In the genomic region with DNA sequence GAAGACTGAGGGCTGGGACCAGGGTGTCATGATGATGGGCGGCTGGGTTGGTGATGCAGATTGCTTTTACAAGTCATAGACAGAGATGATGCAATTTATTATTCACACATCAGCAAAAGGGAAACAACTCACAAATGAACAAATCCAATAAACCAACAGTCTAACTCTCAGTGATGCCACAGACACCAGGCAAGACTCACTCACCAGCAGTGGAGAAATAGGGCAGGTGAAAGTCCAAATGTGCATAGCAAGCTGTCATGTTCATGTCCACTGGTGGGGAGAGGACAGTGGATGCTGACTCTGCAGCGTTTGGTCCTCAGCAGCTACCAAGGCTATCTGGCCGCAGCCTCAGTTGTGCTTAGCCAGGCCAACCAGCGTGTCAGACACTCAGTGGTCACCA, we compare ENCODE assay signal across 26 mouse cellular contexts. TPM values are rescaled to one million over a fixed set of nuclear protein-coding genes. Genes with fewer than 3 reads are reported as not detected.
DNase-seq lines count a peak whose midpoint lies in the region; ATAC-seq and TF ChIP-seq lines count a peak whose summit lies in the region.
"Had no signal": no experiment of that assay in that cellular context is flagged by ENCODE, and none has a peak within 500 bp of the region (broad histone marks: within the 10 kb centered on the region; RNA-seq: fewer than 3 reads in every experiment).

No protein-coding gene starts in this region.

- no peaks in the 10 kb centered on the region for H3K27me3 ChIP-seq in kidney, adult 2 months (replicated peaks; ENCODE audit: control insufficient read depth, insufficient read depth, low read length)
- no peaks in the 10 kb centered on the region for H3K27me3 ChIP-seq in liver, adult 2 months (ENCODE audit: control insufficient read depth, insufficient read depth, low read length)
- no peaks in the 10 kb centered on the region for H3K27me3 ChIP-seq in liver, embryonic 12.5 days (replicated peaks)
- H3K27me3 ChIP-seq in midbrain, embryonic 10.5 days (ENCODE audit: low read depth, poor library complexity, severe bottlenecking) = no peaks in the 10 kb centered on the region; the same call in 1 of the 2 replicates
- no peaks in the 10 kb centered on the region for H3K27me3 ChIP-seq in midbrain, embryonic 16.5 days (ENCODE audit: control insufficient read depth, insufficient read depth, low read depth, low read length)
- H3K27me3 ChIP-seq: embryonic facial prominence, embryonic 13.5 days; embryonic facial prominence, embryonic 15.5 days; forebrain, embryonic 13.5 days had no signal

- WGBS in kidney, adult 2 months = 65% methylated on average over 4 of the region's 4 CpGs
- 35% methylated on average over 4 of the region's 4 CpGs for whole genome bisulfite sequencing in liver, adult 2 months
- 63% methylated on average over 4 of the region's 4 CpGs for WGBS in liver, embryonic 12.5 days (ENCODE audit: insufficient replicate concordance)
- WGBS in midbrain, embryonic 10.5 days = 95% methylated on average over 4 of the region's 4 CpGs
- WGBS in midbrain, embryonic 16.5 days = 91% methylated on average over 4 of the region's 4 CpGs

- peak; percentile 25 for DNase-seq in kidney, adult 2 months
- DNase-seq in kidney, adult 8-10 months = no peak
- peak; percentile 91 for DNase-seq in liver, adult 2 months (ENCODE audit: extremely low read depth, low read depth, low spot score)
- no peak for DNase-seq in midbrain, embryonic 10.5 days (ENCODE audit: low spot score)
- DNase-seq: cerebellum, adult 11 months; cerebellum, adult 18-20 months; cerebellum, adult 8-10 months; cerebellum, adult 9-11 months; cerebellum, postnatal 14 days; cerebellum, postnatal 36 days; embryo, embryonic 11 days had no signal

- TF ChIP-seq POLR2A in kidney, adult 2 months (IDR thresholded peaks at IDR 0.05; ENCODE audit: low read depth, low read length) = no peak
- no peak for TF ChIP-seq POLR2A in liver, adult 2 months (IDR thresholded peaks at IDR 0.05; ENCODE audit: extremely low read depth, insufficient read depth, low read length)

- H3K9me3 ChIP-seq in liver, embryonic 12.5 days (replicated peaks) = no peaks in the 10 kb centered on the region
- no peaks in the 10 kb centered on the region for H3K9me3 ChIP-seq in midbrain, embryonic 10.5 days (replicated peaks)
- H3K9me3 ChIP-seq in midbrain, embryonic 16.5 days (replicated peaks; ENCODE audit: control insufficient read depth, low read length, poor library complexity, severe bottlenecking) = no peaks in the 10 kb centered on the region
- H3K9me3 ChIP-seq: embryonic facial prominence, embryonic 13.5 days; embryonic facial prominence, embryonic 15.5 days; forebrain, embryonic 13.5 days had no signal

- H3K36me3 ChIP-seq in kidney, adult 2 months (ENCODE audit: control insufficient read depth, insufficient read depth, low read length) = no peaks in the 10 kb centered on the region
- no peaks in the 10 kb centered on the region for H3K36me3 ChIP-seq in liver, adult 2 months (ENCODE audit: control insufficient read depth, insufficient read depth, low read length)
- H3K36me3 ChIP-seq in liver, embryonic 12.5 days = no peaks in the 10 kb centered on the region
- no peaks in the 10 kb centered on the region for H3K36me3 ChIP-seq in midbrain, embryonic 10.5 days
- no peaks in the 10 kb centered on the region for H3K36me3 ChIP-seq in midbrain, embryonic 16.5 days (ENCODE audit: control insufficient read depth, insufficient read depth, low read length)
- H3K36me3 ChIP-seq: embryonic facial prominence, embryonic 13.5 days; embryonic facial prominence, embryonic 15.5 days had no signal

- no peak for ATAC-seq in liver, embryonic 12.5 days
- ATAC-seq in midbrain, embryonic 16.5 days = no peak
- ATAC-seq: forebrain, embryonic 13.5 days; forebrain, embryonic 16.5 days had no signal

- H3K4me1 ChIP-seq in kidney, adult 2 months (ENCODE audit: control insufficient read depth, insufficient read depth, low read length) = peaks cover 3% of the 10 kb centered on the region; the same call in 1 of the 2 replicates
- peaks cover 8% of the 10 kb centered on the region for H3K4me1 ChIP-seq in liver, adult 2 months (ENCODE audit: control insufficient read depth, insufficient read depth, low read length)
- no peaks in the 10 kb centered on the region for H3K4me1 ChIP-seq in liver, embryonic 12.5 days
- peaks cover 25% of the 10 kb centered on the region for H3K4me1 ChIP-seq in midbrain, embryonic 10.5 days
- peaks cover 13% of the 10 kb centered on the region for H3K4me1 ChIP-seq in midbrain, embryonic 16.5 days (ENCODE audit: control insufficient read depth, insufficient read depth, low read length)

- H3K9ac ChIP-seq in liver, adult 2 months (ENCODE audit: low read depth, low read length) = no peak overlapping the region; the same call in 1 of the 2 replicates
- no peak overlapping the region for H3K9ac ChIP-seq in liver, embryonic 12.5 days
- no peak overlapping the region for H3K9ac ChIP-seq in midbrain, embryonic 16.5 days (ENCODE audit: low read depth, low read length)
- H3K9ac ChIP-seq: embryonic facial prominence, embryonic 13.5 days; embryonic facial prominence, embryonic 15.5 days; forebrain, embryonic 13.5 days had no signal

- no peak for TF ChIP-seq CTCF in kidney, adult 2 months (conservative IDR thresholded peaks at IDR 0.05; ENCODE audit: insufficient read depth, insufficient read length, low read depth, low read length)
- no peak for TF ChIP-seq CTCF in liver, adult 2 months (IDR thresholded peaks at IDR 0.05; ENCODE audit: low read depth, low read length)

- no peaks in the 10 kb centered on the region for H3K79me2 ChIP-seq in liver, adult 2 months (ENCODE audit: control insufficient read depth, insufficient read depth, low read length)

- H3K4me3 ChIP-seq in kidney, adult 2 months (ENCODE audit: insufficient read depth, low read depth, low read length) = no peak overlapping the region
- no peak overlapping the region for H3K4me3 ChIP-seq in liver, adult 2 months (ENCODE audit: insufficient read depth, low read depth, low read length)
- H3K4me3 ChIP-seq in liver, embryonic 12.5 days = no peak overlapping the region
- no peak overlapping the region for H3K4me3 ChIP-seq in midbrain, embryonic 10.5 days
- H3K4me3 ChIP-seq in midbrain, embryonic 16.5 days (ENCODE audit: low read depth, low read length) = no peak overlapping the region
- H3K4me3 ChIP-seq: embryonic facial prominence, embryonic 13.5 days; embryonic facial prominence, embryonic 15.5 days; erythroblast, embryonic 14.5 days; forebrain, embryonic 13.5 days had no signal

- H3K4me2 ChIP-seq in liver, embryonic 12.5 days = no peak overlapping the region
- H3K4me2 ChIP-seq in midbrain, embryonic 16.5 days (ENCODE audit: low read length) = no peak overlapping the region
- H3K4me2 ChIP-seq: embryonic facial prominence, embryonic 13.5 days; embryonic facial prominence, embryonic 15.5 days; forebrain, embryonic 13.5 days had no signal

- no peak overlapping the region for H3K27ac ChIP-seq in kidney, adult 2 months (ENCODE audit: insufficient read depth, low read depth, low read length)
- peak overlapping the region; percentile 71 for H3K27ac ChIP-seq in liver, adult 2 months (replicated peaks; ENCODE audit: insufficient read depth, low read depth, low read length)
- H3K27ac ChIP-seq in liver, embryonic 12.5 days = no peak overlapping the region
- 0 out of 2 replicates have a peak overlapping the region, but pooled peaks have one; percentile 13 for H3K27ac ChIP-seq in midbrain, embryonic 10.5 days (replicated peaks)
- no peak overlapping the region for H3K27ac ChIP-seq in midbrain, embryonic 16.5 days (ENCODE audit: low read length)
- H3K27ac ChIP-seq: embryonic facial prominence, embryonic 13.5 days; embryonic facial prominence, embryonic 15.5 days; forebrain, embryonic 13.5 days had no signal

RNA-seq across cellular contexts. Expression of gene Psapl1, which starts 26.9 kb away (rescaled TPM):
- polyA plus RNA-seq in kidney, adult 2 months (2012; rRNA removed) = 0.05 TPM in 1 of 2 replicates, not detected in the other
- total RNA-seq in liver, adult 2 months (2014; rRNA removed) = not detected in 2 replicates
- polyA plus RNA-seq in liver, adult 2 months (2012; rRNA removed) = not detected in 2 replicates
- polyA plus RNA-seq in liver, embryonic 12.5 days (2016; fragmentation: Nextera tagmentation; extraction: Ambion mirVana) = not detected in 2 replicates
- not detected in 2 replicates for polyA plus RNA-seq in midbrain, embryonic 10.5 days (2016; fragmentation: Nextera tagmentation; extraction: Ambion mirVana)
- 0.07 TPM in 1 of 2 replicates, not detected in the other for polyA plus RNA-seq in midbrain, embryonic 16.5 days (2015; fragmentation: Nextera tagmentation; extraction: Ambion mirVana)
- total RNA-seq: adrenal gland, adult 2 months; adrenal gland, postnatal 10 days; adrenal gland, postnatal 25 days; adrenal gland, postnatal 4 days; common myeloid progenitor, adult 5-6 weeks; ES-E14; MEL had no signal
- polyA plus RNA-seq: adrenal gland, adult 2 months; brain, embryonic 14.5 days; erythroblast, embryonic 14.5 days had no signal

Comparison
In these comparisons a context has a peak if more than half of its experiments do, and no peak if none do; other contexts are left out.
1. DNase-seq: peak in kidney, adult 2 months (single experiment) and liver, adult 2 months (single experiment); none in kidney, adult 8-10 months (0 of 2) and midbrain, embryonic 10.5 days (single experiment).
2. H3K27ac ChIP-seq: peak in liver, adult 2 months (single experiment) and midbrain, embryonic 10.5 days (single experiment); none in kidney, adult 2 months (single experiment), liver, embryonic 12.5 days (single experiment) and midbrain, embryonic 16.5 days (single experiment).